Mouse (Mus musculus): ENCODE results near the gene Bbs2. TPM values are rescaled to one million over a fixed set of nuclear protein-coding genes. Genes with fewer than 3 reads are reported as not detected.
"Not testable (repeated sequence)": the region's sequence is repeated elsewhere in the genome, so short reads cannot be mapped to it uniquely, and the experiment has no call there.

The Bbs2 gene
- total and polyA plus RNA-seq, 3 experiments = 3.4 to 6.8 TPM; not detected in 1

- TF ChIP-seq POLR2A (IDR thresholded peaks at IDR 0.05; ENCODE audit: control insufficient read depth in 1 of 2, insufficient read depth in 1 of 2, low read depth in 1 of 2, low read length in 2 of 2, poor library complexity in 1 of 2) = peak; percentile 60 to 93; a peak in 3 of 4 replicates
- TF ChIP-seq POLR2AphosphoS5 (IDR thresholded peaks at IDR 0.05; ENCODE audit: borderline replicate concordance, low read depth, low read length) = no peak
- TF ChIP-seq E2F4 (IDR thresholded peaks at IDR 0.05; ENCODE audit: borderline replicate concordance, low read depth, low read length) = no peak
- no peak for TF ChIP-seq USF1 (IDR thresholded peaks at IDR 0.05; ENCODE audit: low read depth, low read length)
- TF ChIP-seq MYC (IDR thresholded peaks at IDR 0.05; ENCODE audit: low read depth, low read length) = peak; percentile 81; the same call in 1 of the 2 replicates
- no peak for TF ChIP-seq ZKSCAN1 (IDR thresholded peaks at IDR 0.05; ENCODE audit: low read depth, low read length)
- no peak for TF ChIP-seq MEF2A (IDR thresholded peaks at IDR 0.05; ENCODE audit: extremely low read depth, insufficient replicate concordance, low read depth, low read length, poor library complexity, severe bottlenecking)
- TF ChIP-seq BHLHE40 (IDR thresholded peaks at IDR 0.05; ENCODE audit: borderline replicate concordance, low read depth, low read length) = no peak
- 0 out of 2 replicates have a peak, but pooled peaks have one; percentile 38 for TF ChIP-seq NRF1 (IDR thresholded peaks at IDR 0.05; ENCODE audit: insufficient read depth, low read depth, low read length, poor library complexity, severe bottlenecking)
- TF ChIP-seq MAFK (IDR thresholded peaks at IDR 0.05; ENCODE audit: borderline replicate concordance, low read depth, low read length) = no peak
- TF ChIP-seq CTCF (IDR thresholded peaks at IDR 0.05 in 2 of 3, conservative IDR thresholded peaks at IDR 0.05 in 1 of 3; ENCODE audit: control insufficient read depth in 1 of 3, insufficient read depth in 1 of 3, low read depth in 2 of 3, low read length in 3 of 3, poor library complexity in 1 of 3, severe bottlenecking in 1 of 3) = no peak
- TF ChIP-seq GATA1 (IDR thresholded peaks at IDR 0.05; ENCODE audit: low read depth, low read length) = no peak
- TF ChIP-seq GABPA (IDR thresholded peaks at IDR 0.05; ENCODE audit: low read depth, low read length) = no peak
- TF ChIP-seq USF2 (IDR thresholded peaks at IDR 0.05; ENCODE audit: borderline replicate concordance in 1 of 2, insufficient read depth in 1 of 2, low read depth in 1 of 2, low read length in 2 of 2) = no peak
- TF ChIP-seq ZC3H11A (IDR thresholded peaks at IDR 0.05; ENCODE audit: low read depth, low read length) = no peak
- peak; percentile 48 for TF ChIP-seq MXI1 (IDR thresholded peaks at IDR 0.05; ENCODE audit: low read depth, low read length)
Measured at GRCm38 (mm10) chr8:94036944-94037524, 61.7 kb downstream of the Bbs2 start, which contains the start of the genes Nudt21 and Ogfod1 (continued).

GRCm38 (mm10) chr8:94036541-94036940, 62.2 kb downstream of the Bbs2 start:
- not testable (repeated sequence) for H3K27me3 ChIP-seq (ENCODE audit: control insufficient read depth in 1 of 2, insufficient read depth in 2 of 2, low read length in 2 of 2); H3K9me3 ChIP-seq (replicated peaks; ENCODE audit: insufficient read depth, low read length)
- Histone ChIP-seq H3K79me2 (ENCODE audit: control insufficient read depth, insufficient read depth, low read length, poor library complexity) (peaks cover 60% of the 10 kb centered on the region), H3K4me3 (ENCODE audit: control insufficient read depth in 1 of 2, insufficient read depth in 1 of 2, low read depth in 2 of 2, low read length in 2 of 2) (peak overlapping the region; percentile 82 to 98), H3K4me1 (ENCODE audit: control insufficient read depth in 1 of 2, insufficient read depth in 2 of 2, low read length in 2 of 2) (peaks cover 9 to 20% of the 10 kb centered on the region in 2 experiments), H3K27ac (ENCODE audit: control insufficient read depth, low read depth, low read length) (peak overlapping the region; percentile 85), H3K36me3 (ENCODE audit: control insufficient read depth in 1 of 2, insufficient read depth in 2 of 2, low read length in 2 of 2) (peaks cover 5 to 36% of the 10 kb centered on the region in 2 experiments), H3K9ac (ENCODE audit: control insufficient read depth, low read depth, low read length, poor library complexity, severe bottlenecking) (peak overlapping the region; percentile 79)
- DNase-seq (ENCODE audit: low read depth, low spot score) = peak; percentile 91
- TF ChIP-seq ELF1 (IDR thresholded peaks at IDR 0.05; ENCODE audit: low read depth, low read length) = peak; percentile 72
- 0 out of 2 replicates have a peak, but pooled peaks have one; percentile 29 for TF ChIP-seq TCF12 (IDR thresholded peaks at IDR 0.05; ENCODE audit: low read depth, low read length)
- TF ChIP-seq MXI1 (IDR thresholded peaks at IDR 0.05; ENCODE audit: low read depth, low read length) = peak; percentile 6; the same call in 1 of the 2 replicates
- peak; percentile 67; the same call in 1 of the 2 replicates for TF ChIP-seq SIN3A (IDR thresholded peaks at IDR 0.05; ENCODE audit: low read length)
